Mouse (Mus musculus): ENCODE measurements around the gene Rab43.

- TF ChIP-seq POLR2A (IDR thresholded peaks at IDR 0.05; ENCODE audit: low read depth, low read length) (no peak), CTCF (conservative IDR thresholded peaks at IDR 0.05; ENCODE audit: insufficient read depth, insufficient read length, low read depth, low read length) (no peak)
Measured at GRCm38 (mm10) chr6:87746849-87747248, 65.1 kb downstream of the Rab43 start.
